Mouse (Mus musculus): Measurements from ENCODE around the gene Lrrc29. TPM values are rescaled to one million over a fixed set of nuclear protein-coding genes. Genes with fewer than 3 reads are reported as not detected.

The Lrrc29 gene
- total and polyA plus RNA-seq, 2 experiments from 2014 or later: 2.4 to 2.5 TPM

- no peaks in the 10 kb centered on the region for H3K27me3 ChIP-seq (ENCODE audit: insufficient read depth, low read length)
- DNase-seq (ENCODE audit: low spot score) (peak; percentile 61), ATAC-seq (ENCODE audit: low FRiP score) (no peak)
- no peaks in the 10 kb centered on the region for H3K36me3 ChIP-seq (ENCODE audit: insufficient read depth, low read length)
- H3K4me3 ChIP-seq (ENCODE audit: low read depth, low read length): no peak overlapping the region
- H3K4me2 ChIP-seq (ENCODE audit: low read depth, low read length, poor library complexity, severe bottlenecking): no peak overlapping the region
- no peak overlapping the region for H3K9ac ChIP-seq (replicated peaks; ENCODE audit: low read length, poor library complexity, severe bottlenecking)
- no peaks in the 10 kb centered on the region for H3K4me1 ChIP-seq (ENCODE audit: insufficient read depth, low read length)
- H3K9me3 ChIP-seq (ENCODE audit: low read length): no peaks in the 10 kb centered on the region
- no peak overlapping the region for H3K27ac ChIP-seq (ENCODE audit: low read depth, low read length)
- no peak for TF ChIP-seq CTCF (IDR thresholded peaks at IDR 0.05)
- 38% methylated on average over 8 of the region's 8 CpGs for WGBS
Measured at GRCm38 (mm10) chr8:105341399-105341798, 15.3 kb upstream of the Lrrc29 start.

GRCm38 (mm10) chr8:105339886-105340635 lies 14.0 kb upstream of the Lrrc29 start:
- H3K4me2 ChIP-seq (ENCODE audit: low read depth, low read length, poor library complexity, severe bottlenecking): no peak overlapping the region
- H3K4me3 ChIP-seq (ENCODE audit: low read depth, low read length): no peak overlapping the region
- no peaks in the 10 kb centered on the region for H3K9me3 ChIP-seq (ENCODE audit: low read length)
- H3K27me3 ChIP-seq (ENCODE audit: insufficient read depth, low read length): no peaks in the 10 kb centered on the region
- H3K4me1 ChIP-seq (ENCODE audit: insufficient read depth, low read length): no peaks in the 10 kb centered on the region
- ATAC-seq (ENCODE audit: low FRiP score) (no peak), DNase-seq (ENCODE audit: low spot score) (no peak)
- no peak overlapping the region for H3K9ac ChIP-seq (replicated peaks; ENCODE audit: low read length, poor library complexity, severe bottlenecking)
- no peak overlapping the region for H3K27ac ChIP-seq (ENCODE audit: low read depth, low read length)
- 85% methylated on average over 6 of the region's 6 CpGs for WGBS
- H3K36me3 ChIP-seq (ENCODE audit: insufficient read depth, low read length): no peaks in the 10 kb centered on the region
- no peak for TF ChIP-seq CTCF (IDR thresholded peaks at IDR 0.05)

DNA sequence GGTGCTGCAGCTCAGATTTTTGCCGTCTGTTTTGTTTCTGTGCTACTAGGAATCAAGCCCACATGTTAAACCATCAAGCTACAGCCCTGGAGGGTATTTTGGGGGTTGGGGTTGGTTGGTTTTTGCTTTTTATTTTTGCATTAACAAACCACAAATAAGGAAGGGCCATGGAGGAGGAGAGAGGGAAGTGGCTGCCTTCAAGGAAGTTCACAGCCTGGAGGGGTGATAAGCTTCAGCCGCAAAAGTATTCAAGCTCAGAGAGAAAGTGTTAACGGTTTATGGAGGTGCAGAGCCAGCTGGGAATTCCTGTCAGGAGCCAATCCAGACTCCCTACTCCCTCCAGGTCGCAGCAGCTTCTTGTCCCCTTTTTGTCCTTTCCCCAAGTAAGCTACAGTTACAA lies 12.9 kb upstream of the Lrrc29 start:
- Histone ChIP-seq H3K36me3 (ENCODE audit: insufficient read depth, low read length) (peaks cover 4% of the 10 kb centered on the region; the same call in 1 of the 2 replicates), H3K4me2 (ENCODE audit: low read depth, low read length, poor library complexity, severe bottlenecking) (no peak overlapping the region), H3K9me3 (ENCODE audit: low read length) (no peaks in the 10 kb centered on the region), H3K4me1 (ENCODE audit: insufficient read depth, low read length) (no peaks in the 10 kb centered on the region), H3K9ac (replicated peaks; ENCODE audit: low read length, poor library complexity, severe bottlenecking) (no peak overlapping the region), H3K27ac (ENCODE audit: low read depth, low read length) (no peak overlapping the region), H3K4me3 (ENCODE audit: low read depth, low read length) (no peak overlapping the region), H3K27me3 (ENCODE audit: insufficient read depth, low read length) (no peaks in the 10 kb centered on the region)
- ATAC-seq (ENCODE audit: low FRiP score): no peak
- WGBS: 65% methylated on average over 4 of the region's 4 CpGs
- TF ChIP-seq CTCF (IDR thresholded peaks at IDR 0.05): no peak
- no peak for DNase-seq (ENCODE audit: low spot score)

DNA sequence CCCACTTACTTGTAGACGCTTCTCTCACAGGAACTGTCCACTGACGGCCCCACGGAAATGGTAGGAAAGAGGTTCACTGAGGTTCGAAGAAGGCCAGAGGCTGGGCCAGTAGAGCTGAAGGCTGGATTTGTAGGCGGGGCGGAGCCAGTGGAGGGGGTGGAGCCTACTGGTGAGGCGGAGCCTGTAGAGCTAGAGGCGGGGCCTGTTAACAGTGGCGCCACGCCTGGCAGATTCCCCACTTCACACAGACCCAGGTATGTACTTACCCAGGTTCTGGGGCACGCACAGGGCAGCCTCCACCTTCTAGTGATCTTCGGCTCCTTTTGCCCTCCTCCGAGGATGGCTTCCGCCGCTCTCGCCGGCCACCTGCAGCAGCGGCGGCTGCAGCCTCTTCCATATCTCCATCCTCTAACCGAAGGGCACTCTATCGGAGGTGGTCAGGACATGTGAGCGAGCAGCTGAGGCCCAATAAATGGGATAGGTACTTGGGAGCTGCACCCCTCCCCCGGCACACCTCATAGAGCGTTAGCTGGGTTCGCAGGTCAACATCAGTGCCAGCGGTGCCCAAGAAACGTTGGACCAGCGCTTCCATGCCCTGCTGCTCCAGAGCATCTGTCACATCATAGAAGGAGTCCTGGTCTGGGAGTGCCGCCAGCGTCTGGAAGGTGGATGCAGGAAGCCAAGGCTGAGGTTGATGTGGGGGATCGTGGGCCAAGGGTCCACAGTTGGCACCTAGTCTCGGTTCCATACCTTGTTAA lies 10.5 kb upstream of the Lrrc29 start:
- Histone ChIP-seq H3K4me3 (ENCODE audit: low read depth, low read length) (peak overlapping the region; percentile 18), H3K9ac (replicated peaks; ENCODE audit: low read length, poor library complexity, severe bottlenecking) (no peak overlapping the region), H3K4me1 (ENCODE audit: insufficient read depth, low read length) (no peaks in the 10 kb centered on the region), H3K4me2 (ENCODE audit: low read depth, low read length, poor library complexity, severe bottlenecking) (peak overlapping the region; percentile 22), H3K27ac (ENCODE audit: low read depth, low read length) (no peak overlapping the region), H3K27me3 (ENCODE audit: insufficient read depth, low read length) (no peaks in the 10 kb centered on the region), H3K36me3 (ENCODE audit: insufficient read depth, low read length) (peaks cover 4% of the 10 kb centered on the region; the same call in 1 of the 2 replicates), H3K9me3 (ENCODE audit: low read length) (no peaks in the 10 kb centered on the region)
- DNase-seq (ENCODE audit: low spot score) (peak; percentile 36), ATAC-seq (ENCODE audit: low FRiP score) (peak; percentile 59)
- 60% methylated on average over 31 of the region's 32 CpGs for WGBS
- TF ChIP-seq CTCF (IDR thresholded peaks at IDR 0.05): no peak

DNA sequence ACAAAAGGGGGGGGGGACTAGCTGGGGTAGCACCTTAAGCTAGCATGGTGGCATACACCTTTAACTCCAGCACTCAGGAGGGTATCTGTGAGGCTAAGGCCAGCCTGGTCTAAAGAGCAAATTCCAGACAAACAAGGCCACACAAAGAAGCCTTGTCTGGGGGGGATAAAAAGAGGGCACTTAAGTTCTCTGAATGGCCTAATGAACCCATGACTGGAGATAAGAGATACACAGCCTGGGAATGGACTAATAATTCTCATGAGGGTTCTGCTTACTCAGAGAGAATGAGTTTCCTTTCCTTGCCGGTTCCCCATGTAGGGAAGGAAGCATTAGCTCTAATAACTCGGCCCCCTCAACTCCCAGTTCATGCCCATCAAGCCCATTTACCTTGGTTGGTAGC lies 6.4 kb upstream of the Lrrc29 start:
- H3K9ac ChIP-seq (replicated peaks; ENCODE audit: low read length, poor library complexity, severe bottlenecking): no peak overlapping the region
- DNase-seq (ENCODE audit: low spot score): no peak
- H3K27me3 ChIP-seq (ENCODE audit: insufficient read depth, low read length): no peaks in the 10 kb centered on the region

GRCm38 (mm10) chr8:105331931-105332330 lies 5.9 kb upstream of the Lrrc29 start:
- peaks cover 35% of the 10 kb centered on the region for H3K36me3 ChIP-seq (ENCODE audit: insufficient read depth, low read length)
- H3K27ac ChIP-seq (ENCODE audit: low read depth, low read length): no peak overlapping the region
- no peaks in the 10 kb centered on the region for H3K27me3 ChIP-seq (ENCODE audit: insufficient read depth, low read length)
- H3K4me1 ChIP-seq (ENCODE audit: insufficient read depth, low read length): peaks cover 6% of the 10 kb centered on the region; the same call in 1 of the 2 replicates
- ATAC-seq (ENCODE audit: low FRiP score) (no peak), DNase-seq (ENCODE audit: low spot score) (no peak)
- H3K4me2 ChIP-seq (ENCODE audit: low read depth, low read length, poor library complexity, severe bottlenecking): no peak overlapping the region
- WGBS: 96% methylated on average over 9 of the region's 9 CpGs
- H3K4me3 ChIP-seq (ENCODE audit: low read depth, low read length): no peak overlapping the region
- H3K9me3 ChIP-seq (ENCODE audit: low read length): no peaks in the 10 kb centered on the region
- no peak overlapping the region for H3K9ac ChIP-seq (replicated peaks; ENCODE audit: low read length, poor library complexity, severe bottlenecking)
- TF ChIP-seq CTCF (IDR thresholded peaks at IDR 0.05): no peak

More for the DNA sequence above, 6.4 kb upstream of the Lrrc29 start:
- Histone ChIP-seq H3K4me2 (ENCODE audit: low read depth, low read length, poor library complexity, severe bottlenecking) (no peak overlapping the region), H3K27ac (ENCODE audit: low read depth, low read length) (no peak overlapping the region), H3K36me3 (ENCODE audit: insufficient read depth, low read length) (peaks cover 35% of the 10 kb centered on the region), H3K9me3 (ENCODE audit: low read length) (no peaks in the 10 kb centered on the region), H3K4me3 (ENCODE audit: low read depth, low read length) (no peak overlapping the region), H3K4me1 (ENCODE audit: insufficient read depth, low read length) (0 out of 2 replicates have a peak, but pooled peaks cover under 1% of the 10 kb centered on the region)
- no peak for ATAC-seq (ENCODE audit: low FRiP score)
- TF ChIP-seq CTCF (IDR thresholded peaks at IDR 0.05): no peak
- WGBS: 78% methylated on average over 2 of the region's 2 CpGs
